Mouse (Mus musculus): ENCODE results near the gene Cryzl2. TPM values are rescaled to one million over a fixed set of nuclear protein-coding genes. Genes with fewer than 3 reads are reported as not detected.

Cryzl2 gene
- polyA plus RNA-seq, 1 experiment from 2014 or later = 8.6 TPM

- no peak for ATAC-seq (ENCODE audit: low FRiP score, low read depth)
- Histone ChIP-seq H3K4me1 (replicated peaks) (no peaks in the 10 kb centered on the region), H3K36me3 (no peaks in the 10 kb centered on the region), H3K27ac (replicated peaks) (no peak overlapping the region), H3K4me3 (no peak overlapping the region), H3K9me3 (no peaks in the 10 kb centered on the region), H3K4me2 (no peak overlapping the region), H3K9ac (no peak overlapping the region), H3K27me3 (no peaks in the 10 kb centered on the region)
- WGBS = 95% methylated on average over 4 of the region's 4 CpGs
Measured at GRCm38 (mm10) chr1:157484161-157484560, 25.8 kb downstream of the Cryzl2 start.

DNA sequence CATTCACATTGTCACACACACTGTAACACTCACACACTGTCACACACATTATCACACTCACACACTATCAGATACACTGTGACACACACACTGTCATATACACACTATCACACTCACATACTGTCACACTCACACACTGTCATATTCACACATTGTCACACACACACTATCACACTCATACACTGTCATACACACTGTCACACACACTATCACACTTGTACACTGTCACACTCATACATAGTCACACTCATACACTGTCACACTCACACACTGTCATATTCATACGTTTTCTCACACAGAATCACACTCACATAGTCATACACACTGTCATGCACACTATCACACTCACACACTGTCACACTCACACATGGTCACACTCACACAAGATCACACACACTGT is 42.3 kb downstream of the Cryzl2 start:
- no peak overlapping the region for H3K4me2 ChIP-seq
- no peak overlapping the region for H3K4me3 ChIP-seq
- H3K36me3 ChIP-seq = no peaks in the 10 kb centered on the region
- no peaks in the 10 kb centered on the region for H3K27me3 ChIP-seq
- H3K4me1 ChIP-seq (replicated peaks) = no peaks in the 10 kb centered on the region
- no peak overlapping the region for H3K9ac ChIP-seq
- no peak overlapping the region for H3K27ac ChIP-seq (replicated peaks)
- 91% methylated on average over 1 of the region's 1 CpGs for WGBS
- ATAC-seq (ENCODE audit: low FRiP score, low read depth) = peak; percentile 38; the same call in 1 of the 2 replicates
- H3K9me3 ChIP-seq = no peaks in the 10 kb centered on the region

GRCm38 (mm10) chr1:157501352-157501945 is 43.1 kb downstream of the Cryzl2 start:
- WGBS = 80% methylated on average over 6 of the region's 6 CpGs
- no peak overlapping the region for H3K4me2 ChIP-seq
- no peak overlapping the region for H3K4me3 ChIP-seq
- H3K27me3 ChIP-seq = no peaks in the 10 kb centered on the region
- H3K27ac ChIP-seq (replicated peaks) = no peak overlapping the region
- H3K36me3 ChIP-seq = no peaks in the 10 kb centered on the region
- no peaks in the 10 kb centered on the region for H3K9me3 ChIP-seq
- H3K4me1 ChIP-seq (replicated peaks) = no peaks in the 10 kb centered on the region
- H3K9ac ChIP-seq = no peak overlapping the region
- peak; percentile 56 for ATAC-seq (ENCODE audit: low FRiP score, low read depth)

DNA sequence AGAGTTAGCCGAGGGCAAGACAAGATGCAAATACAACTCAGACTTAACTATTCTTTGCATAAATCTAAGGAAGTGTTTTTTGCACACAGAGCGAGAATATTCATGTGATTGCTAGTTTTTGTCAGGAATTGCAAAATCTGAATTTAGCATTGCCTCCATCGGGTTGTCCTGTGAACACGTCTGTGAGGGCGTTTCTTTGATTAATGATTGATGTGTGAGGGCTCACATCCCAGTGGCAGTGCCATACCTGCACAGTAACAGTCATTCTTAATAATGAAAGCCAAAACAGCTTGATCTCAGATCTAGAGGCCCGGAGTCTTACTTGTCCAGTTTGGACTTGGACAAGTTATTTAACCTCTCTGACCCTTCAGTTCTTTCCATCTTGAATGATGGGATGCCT is 44.7 kb downstream of the Cryzl2 start:
- ATAC-seq (ENCODE audit: low FRiP score, low read depth) = no peak
- H3K9ac ChIP-seq = no peak overlapping the region
- H3K4me2 ChIP-seq = no peak overlapping the region
- peaks cover 4% of the 10 kb centered on the region for H3K4me1 ChIP-seq (replicated peaks)
- H3K36me3 ChIP-seq = no peaks in the 10 kb centered on the region
- no peak overlapping the region for H3K27ac ChIP-seq (replicated peaks)
- no peaks in the 10 kb centered on the region for H3K27me3 ChIP-seq
- H3K9me3 ChIP-seq = no peaks in the 10 kb centered on the region
- H3K4me3 ChIP-seq = no peak overlapping the region
- WGBS = 66% methylated on average over 6 of the region's 6 CpGs

- no peak within 1 kb of the TSS for H3K4me3 ChIP-seq
- H3K9ac ChIP-seq = no peak within 1 kb of the TSS
- WGBS = 13% methylated on average over 5 of the region's 5 CpGs
- no peak for ATAC-seq (ENCODE audit: low FRiP score, low read depth)
- H3K4me1 ChIP-seq (replicated peaks) = peaks cover 9% of the 10 kb centered on the region
- no peak within 1 kb of the TSS for H3K27ac ChIP-seq (replicated peaks)
- H3K4me2 ChIP-seq = no peak within 1 kb of the TSS
- H3K36me3 ChIP-seq = no peaks in the 10 kb centered on the region
- no peaks in the 10 kb centered on the region for H3K27me3 ChIP-seq
- no peaks in the 10 kb centered on the region for H3K9me3 ChIP-seq
Measured at GRCm38 (mm10) chr1:157506522-157506921, 48.1 kb downstream of the Cryzl2 start, which contains the start of gene Sec16b. TSS of gene Sec16b (plus strand) at chr1:157506728.

GRCm38 (mm10) chr1:157506995-157507595 is 48.7 kb downstream of the Cryzl2 start:
- Histone ChIP-seq H3K9ac (no peak overlapping the region), H3K4me3 (no peak overlapping the region), H3K27me3 (no peaks in the 10 kb centered on the region), H3K9me3 (no peaks in the 10 kb centered on the region), H3K4me2 (no peak overlapping the region), H3K36me3 (no peaks in the 10 kb centered on the region), H3K4me1 (replicated peaks) (peaks cover 9% of the 10 kb centered on the region), H3K27ac (replicated peaks) (no peak overlapping the region)
- peak; percentile 72; the same call in 1 of the 2 replicates for ATAC-seq (ENCODE audit: low FRiP score, low read depth)
- 20% methylated on average over 4 of the region's 4 CpGs for WGBS

DNA sequence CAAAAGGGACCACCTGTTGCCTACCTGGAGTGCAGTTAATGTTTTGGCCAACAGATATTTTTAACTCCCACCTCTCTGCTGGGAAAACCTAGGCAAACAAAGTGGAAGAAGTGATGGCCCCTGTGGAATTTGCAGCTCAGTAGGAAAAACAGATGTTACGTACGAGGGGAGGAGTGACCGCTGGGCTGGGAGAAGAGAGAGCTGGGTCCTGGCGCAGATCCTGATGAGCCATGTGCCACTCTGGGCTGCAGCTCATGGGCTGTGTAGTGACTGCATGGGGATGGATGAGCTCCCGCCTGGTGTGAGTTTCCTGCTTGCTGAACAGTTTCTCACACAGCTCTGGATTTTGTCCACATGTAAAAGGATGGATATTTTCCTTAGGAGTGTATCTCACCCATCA is 49.4 kb downstream of the Cryzl2 start:
- WGBS = 44% methylated on average over 5 of the region's 5 CpGs
- Histone ChIP-seq H3K4me3 (no peak overlapping the region), H3K4me1 (replicated peaks) (peaks cover 9% of the 10 kb centered on the region), H3K9me3 (no peaks in the 10 kb centered on the region), H3K9ac (no peak overlapping the region), H3K27me3 (no peaks in the 10 kb centered on the region), H3K4me2 (no peak overlapping the region), H3K36me3 (no peaks in the 10 kb centered on the region), H3K27ac (replicated peaks) (no peak overlapping the region)
- 0 out of 2 replicates have a peak, but pooled peaks have one; percentile 19 for ATAC-seq (ENCODE audit: low FRiP score, low read depth)

GRCm38 (mm10) chr1:157512690-157513448 is 54.5 kb downstream of the Cryzl2 start:
- H3K4me2 ChIP-seq = no peak overlapping the region
- no peaks in the 10 kb centered on the region for H3K27me3 ChIP-seq
- no peaks in the 10 kb centered on the region for H3K9me3 ChIP-seq
- H3K4me3 ChIP-seq = no peak overlapping the region
- no peak overlapping the region for H3K27ac ChIP-seq (replicated peaks)
- H3K9ac ChIP-seq = no peak overlapping the region
- 68% methylated on average over 11 of the region's 11 CpGs for WGBS
- no peak for ATAC-seq (ENCODE audit: low FRiP score, low read depth)
- H3K4me1 ChIP-seq (replicated peaks) = peaks cover 8% of the 10 kb centered on the region
- no peaks in the 10 kb centered on the region for H3K36me3 ChIP-seq

GRCm38 (mm10) chr1:157513559-157513958 is 55.2 kb downstream of the Cryzl2 start:
- Histone ChIP-seq H3K4me2 (no peak overlapping the region), H3K9ac (no peak overlapping the region), H3K27me3 (no peaks in the 10 kb centered on the region), H3K9me3 (no peaks in the 10 kb centered on the region), H3K4me3 (no peak overlapping the region), H3K36me3 (no peaks in the 10 kb centered on the region), H3K27ac (replicated peaks) (no peak overlapping the region), H3K4me1 (replicated peaks) (peaks cover 12% of the 10 kb centered on the region; the same call in 1 of the 2 replicates)
- ATAC-seq (ENCODE audit: low FRiP score, low read depth) = no peak
- WGBS = 75% methylated on average over 9 of the region's 9 CpGs

DNA sequence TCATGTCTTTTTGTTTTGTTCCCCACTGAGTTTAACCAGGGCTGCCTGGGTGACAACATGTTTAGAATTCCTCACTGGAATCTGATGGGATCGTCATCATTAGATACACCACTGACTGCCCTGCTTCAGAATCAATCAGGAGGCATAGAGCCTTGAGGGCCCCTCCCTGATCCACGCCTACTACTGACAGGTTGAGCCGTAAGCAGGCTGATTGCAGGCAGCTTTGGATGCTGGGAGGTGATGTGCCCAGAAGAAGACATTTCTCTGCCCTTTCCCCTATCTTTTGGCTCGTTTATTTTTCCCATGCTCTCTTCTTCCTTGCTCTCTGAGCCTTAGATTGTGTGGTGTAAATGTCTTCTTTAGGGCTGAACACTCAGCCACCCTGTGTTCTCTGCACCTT is 55.9 kb downstream of the Cryzl2 start:
- H3K36me3 ChIP-seq = no peaks in the 10 kb centered on the region
- 83% methylated on average over 4 of the region's 4 CpGs for WGBS
- ATAC-seq (ENCODE audit: low FRiP score, low read depth) = no peak
- H3K4me3 ChIP-seq = no peak overlapping the region
- H3K4me2 ChIP-seq = no peak overlapping the region
- H3K9me3 ChIP-seq = no peaks in the 10 kb centered on the region
- no peak overlapping the region for H3K27ac ChIP-seq (replicated peaks)
- H3K4me1 ChIP-seq (replicated peaks) = peaks cover 18% of the 10 kb centered on the region; the same call in 1 of the 2 replicates
- no peak overlapping the region for H3K9ac ChIP-seq
- H3K27me3 ChIP-seq = no peaks in the 10 kb centered on the region

DNA sequence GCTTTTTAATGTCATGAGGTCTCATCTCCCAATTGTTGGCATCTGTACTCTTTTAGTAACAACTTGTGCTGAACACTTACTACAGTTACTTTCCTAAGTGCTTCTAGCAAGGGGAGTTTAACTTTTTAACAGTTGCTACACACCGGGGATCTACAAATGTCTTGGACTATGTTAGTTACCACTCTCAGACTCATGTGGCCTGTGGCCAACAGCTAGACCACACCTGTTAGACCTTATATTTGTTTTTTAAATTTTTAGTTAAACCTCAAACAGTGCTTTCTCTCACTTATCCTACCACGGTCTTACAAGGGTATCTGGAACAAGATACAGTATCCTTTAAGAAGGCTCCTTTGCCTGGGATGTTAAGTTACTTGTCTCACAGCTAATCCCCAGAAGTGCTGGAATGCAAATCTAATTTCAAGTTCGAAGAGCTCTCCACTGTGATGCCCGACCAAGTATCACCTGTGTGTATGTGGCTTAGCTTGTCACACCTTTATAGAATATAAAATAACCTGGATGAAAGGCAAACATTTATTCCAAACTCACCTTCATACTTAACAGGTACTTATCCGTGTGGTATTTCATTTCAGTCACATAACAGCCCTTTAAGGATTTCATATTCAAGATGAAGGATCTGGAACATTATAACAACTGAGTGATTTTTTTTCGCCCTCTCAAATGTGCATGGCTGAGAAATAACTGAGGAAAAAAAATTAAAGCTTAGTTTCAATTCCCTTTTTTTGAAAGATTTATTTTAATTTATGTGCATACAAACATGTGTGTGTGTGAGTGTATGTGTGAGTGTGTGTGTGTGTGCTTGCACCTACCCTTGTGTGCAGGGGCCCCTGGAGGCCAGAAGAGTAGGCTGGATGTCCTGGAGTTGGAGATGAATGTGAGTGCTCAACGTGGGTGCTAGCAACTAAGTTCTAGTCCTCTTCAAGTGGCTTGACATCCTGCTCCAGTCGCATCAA is 58.7 kb downstream of the Cryzl2 start:
- no peak for ATAC-seq (ENCODE audit: low FRiP score, low read depth)
- WGBS = 90% methylated on average over 8 of the region's 8 CpGs

More for the DNA sequence above, 58.7 kb downstream of the Cryzl2 start:
- no peaks in the 10 kb centered on the region for H3K27me3 ChIP-seq
- H3K9me3 ChIP-seq = no peaks in the 10 kb centered on the region
- H3K4me3 ChIP-seq = no peak overlapping the region
- H3K27ac ChIP-seq (replicated peaks) = no peak overlapping the region
- no peaks in the 10 kb centered on the region for H3K36me3 ChIP-seq
- H3K4me1 ChIP-seq (replicated peaks) = 0 out of 2 replicates have a peak, but pooled peaks cover 14% of the 10 kb centered on the region
- H3K4me2 ChIP-seq = no peak overlapping the region
- no peak overlapping the region for H3K9ac ChIP-seq

Measured in hindbrain, embryonic 15.5 days (tissue).